Mouse (Mus musculus) MEL (cell line): ENCODE results near the gene Foxn3. TPM values are rescaled to one million over a fixed set of nuclear protein-coding genes. Genes with fewer than 3 reads are reported as not detected.

Experiments used
- DNase-seq: peaks from one replicate; pipeline ENCODE4 v3.0.0; 2011; ENCODE audit warnings: low read depth, low spot score
- H3K27ac ChIP-seq: 2 replicates; pipeline ENCODE4 v1.5.1; 2012; ENCODE audit warnings: low read depth, mild to moderate bottlenecking, control low read depth, low read length, moderate library complexity; ENCODE audit not compliant: control insufficient read depth
- H3K27me3 ChIP-seq, 2 experiments: fragments of 150-350 bp in 1 of 2; sonication (generic) in 1 of 2; 2 replicates each; pipeline ENCODE4 v1.6.1; 2012; ENCODE audit warnings: low read length in 2 of 2, mild to moderate bottlenecking in 2 of 2, improper control_type of control experiment in 1 of 2, moderate library complexity in 1 of 2; ENCODE audit not compliant: insufficient read depth in 2 of 2, control insufficient read depth in 1 of 2
- H3K36me3 ChIP-seq, 2 experiments: 2 replicates each; pipeline ENCODE4 v1.6.1; 2012 to 2014; ENCODE audit warnings: low read length in 2 of 2, improper control_type of control experiment in 1 of 2, inconsistent platforms in 1 of 2, mild to moderate bottlenecking in 1 of 2; ENCODE audit not compliant: insufficient read depth in 2 of 2, control insufficient read depth in 1 of 2
- H3K4me1 ChIP-seq, 2 experiments: fragments of 150-350 bp in 1 of 2; sonication (generic) in 1 of 2; 2 replicates each; pipeline ENCODE4 v1.6.1; 2012; ENCODE audit warnings: low read length in 2 of 2, improper control_type of control experiment in 1 of 2, mild to moderate bottlenecking in 1 of 2; ENCODE audit not compliant: insufficient read depth in 2 of 2, control insufficient read depth in 1 of 2
- H3K4me3 ChIP-seq, 2 experiments: fragments of 150-350 bp in 1 of 2; sonication (generic) in 1 of 2; 2 replicates each; pipeline ENCODE4 v1.5.1; 2012; ENCODE audit warnings: low read depth in 2 of 2, low read length in 2 of 2, mild to moderate bottlenecking in 2 of 2, moderate library complexity in 2 of 2, control low read depth in 1 of 2, improper control_type of control experiment in 1 of 2; ENCODE audit not compliant: control insufficient read depth in 1 of 2, insufficient read depth in 1 of 2
- H3K79me2 ChIP-seq: 2 replicates; pipeline ENCODE4 v1.6.1; 2012; ENCODE audit warnings: mild to moderate bottlenecking, low read length, moderate library complexity; ENCODE audit not compliant: control insufficient read depth, poor library complexity, insufficient read depth
- H3K9ac ChIP-seq: 2 replicates; pipeline ENCODE4 v1.6.1; 2012; ENCODE audit warnings: low read depth, mild to moderate bottlenecking, control low read depth, low read length, moderate library complexity; ENCODE audit not compliant: control insufficient read depth, poor library complexity, severe bottlenecking
- H3K9me3 ChIP-seq: fragments of 150-350 bp; sonication (generic); replicated peaks from 2 replicates; pipeline ENCODE4 v1.6.1; 2012; ENCODE audit warnings: mild to moderate bottlenecking, low read length, improper control_type of control experiment, moderate library complexity; ENCODE audit not compliant: insufficient read depth
- CHD1 ChIP-seq: IDR thresholded peaks from 2 replicates; pipeline ENCODE4 v1.6.1; 2012; ENCODE audit warnings: low read depth, mild to moderate bottlenecking, inconsistent platforms, low read length, improper control_type of control experiment
- CHD2 ChIP-seq: IDR thresholded peaks from 2 replicates; pipeline ENCODE4 v1.6.1; 2011; ENCODE audit warnings: low read length, improper control_type of control experiment
- EP300 ChIP-seq, 2 experiments: IDR thresholded peaks; 2 replicates each; pipeline ENCODE4 v1.6.1; 2011; ENCODE audit warnings: improper control_type of control experiment in 2 of 2, low read length in 2 of 2, low read depth in 1 of 2, mild to moderate bottlenecking in 1 of 2
- ETS1 ChIP-seq: IDR thresholded peaks from 2 replicates; pipeline ENCODE4 v1.6.1; 2012; ENCODE audit warnings: low read depth, mild to moderate bottlenecking, inconsistent platforms, low read length, improper control_type of control experiment, moderate library complexity
- GATA1 ChIP-seq: IDR thresholded peaks from 2 replicates; pipeline ENCODE4 v1.6.1; 2011; ENCODE audit warnings: low read depth, low read length, improper control_type of control experiment
- HCFC1 ChIP-seq: IDR thresholded peaks from 2 replicates; pipeline ENCODE4 v1.6.1; 2012; ENCODE audit warnings: low read depth, mild to moderate bottlenecking, inconsistent platforms, low read length, improper control_type of control experiment, moderate library complexity
- JUND ChIP-seq: IDR thresholded peaks from 2 replicates; pipeline ENCODE4 v1.6.1; 2011; ENCODE audit warnings: low read depth, mild to moderate bottlenecking, improper control_type of control experiment, low read length
- KAT2A ChIP-seq: conservative IDR thresholded peaks from 2 replicates; pipeline ENCODE4 v1.6.1; 2012; ENCODE audit warnings: low read depth, low read length, improper control_type of control experiment, inconsistent platforms
- MAZ ChIP-seq: IDR thresholded peaks from 2 replicates; pipeline ENCODE4 v1.6.1; 2012; ENCODE audit warnings: low read depth, mild to moderate bottlenecking, inconsistent platforms, low read length, improper control_type of control experiment
- MEF2A ChIP-seq: IDR thresholded peaks from 2 replicates; pipeline ENCODE4 v1.6.1; 2014; ENCODE audit warnings: low read depth, mild to moderate bottlenecking, inconsistent platforms, low read length, improper control_type of control experiment; ENCODE audit not compliant: poor library complexity, insufficient replicate concordance, severe bottlenecking; ENCODE audit errors: extremely low read depth
- MYB ChIP-seq: IDR thresholded peaks from 2 replicates; pipeline ENCODE4 v1.6.1; 2011; ENCODE audit warnings: mild to moderate bottlenecking, low read depth, low read length, improper control_type of control experiment
- MYC ChIP-seq: IDR thresholded peaks from 2 replicates; pipeline ENCODE4 v1.6.1; 2011; ENCODE audit warnings: low read depth, mild to moderate bottlenecking, low read length, improper control_type of control experiment, moderate library complexity
- NELFE ChIP-seq: IDR thresholded peaks from 2 replicates; pipeline ENCODE4 v1.6.1; 2011; ENCODE audit warnings: low read depth, low read length, improper control_type of control experiment
- SMC3 ChIP-seq: IDR thresholded peaks from 2 replicates; pipeline ENCODE4 v1.6.1; 2011; ENCODE audit warnings: low read depth, low read length, improper control_type of control experiment
- TAL1 ChIP-seq: IDR thresholded peaks from 2 replicates; pipeline ENCODE4 v1.6.1; 2012; ENCODE audit warnings: mild to moderate bottlenecking, inconsistent platforms, low read length, moderate library complexity, mixed read lengths
- UBTF ChIP-seq: IDR thresholded peaks from 2 replicates; pipeline ENCODE4 v1.6.1; 2012; ENCODE audit warnings: low read depth, mild to moderate bottlenecking, inconsistent platforms, low read length, improper control_type of control experiment, moderate library complexity, borderline replicate concordance; ENCODE audit not compliant: insufficient read depth
- USF1 ChIP-seq: IDR thresholded peaks from 2 replicates; pipeline ENCODE4 v1.6.1; 2014; ENCODE audit warnings: low read depth, mild to moderate bottlenecking, inconsistent platforms, low read length, improper control_type of control experiment, moderate library complexity
- ZNF384 ChIP-seq: IDR thresholded peaks from 2 replicates; pipeline ENCODE4 v1.6.1; 2012; ENCODE audit warnings: low read depth, mild to moderate bottlenecking, inconsistent platforms, low read length, improper control_type of control experiment
- polyA plus RNA-seq, 2 experiments: library from polyadenylated mRNA; stranded (reverse) in 1 of 2; unstranded in 1 of 2; fragments of >175 nt in 1 of 2; fragments of >200 nt in 1 of 2; gene quantifications; 2 replicates each; pipeline versions ENCODE4 v1.2.1 to v1.2.4; 2012; ENCODE audit warnings: low replicate concordance in 2 of 2, low read depth in 1 of 2; ENCODE audit not compliant: insufficient read length in 2 of 2, insufficient read depth in 1 of 2, missing spikeins in 1 of 2
- total RNA-seq: library from RNA; depleted of rRNA; stranded (reverse); fragments of 300-350 nt; gene quantifications from 2 replicates; pipeline ENCODE4 v1.2.3, GENCODE M21; 2012

Gene Foxn3
- total and polyA plus RNA-seq, 3 experiments, result 15.5 to 22.8 TPM; not detected in 1

DNA sequence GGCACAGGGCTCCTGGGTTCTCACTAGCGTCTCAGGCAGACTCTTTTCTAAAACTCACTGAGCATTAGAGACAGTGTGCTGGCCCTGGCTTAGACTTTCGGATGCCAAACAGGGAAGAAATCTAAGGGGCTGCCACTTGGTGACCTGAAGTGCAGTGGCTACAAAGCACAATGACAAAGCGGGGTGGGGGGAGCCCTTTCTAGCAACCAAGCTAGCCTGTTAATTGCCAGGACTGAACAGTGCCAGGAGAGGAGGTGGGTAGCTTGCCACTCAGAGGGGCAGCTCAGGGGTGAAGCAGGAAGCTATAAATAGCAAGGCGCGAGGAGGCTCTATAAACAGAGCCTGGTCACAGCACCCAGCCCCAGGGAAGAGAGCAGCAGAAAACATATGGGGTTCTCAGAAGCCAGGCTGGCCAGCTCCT, 347.0 kb downstream of the Foxn3 start:
- H3K9ac ChIP-seq, result no peak overlapping the region
- H3K79me2 ChIP-seq, result no peaks in the 10 kb centered on the region
- H3K27me3 ChIP-seq, result no peaks in the 10 kb centered on the region
- H3K9me3 ChIP-seq, result no peaks in the 10 kb centered on the region
- H3K4me3 ChIP-seq, result no peak overlapping the region
- no peaks in the 10 kb centered on the region for H3K4me1 ChIP-seq
- no peak overlapping the region for H3K27ac ChIP-seq
- no peak for DNase-seq
- H3K36me3 ChIP-seq, result no peaks in the 10 kb centered on the region
- TF ChIP-seq MYC, result no peak
- TF ChIP-seq GATA1, result no peak
- no peak for TF ChIP-seq TAL1
- TF ChIP-seq MYB, result no peak
- TF ChIP-seq CHD2, result no peak
- TF ChIP-seq UBTF, result no peak
- TF ChIP-seq CHD1, result no peak

DNA sequence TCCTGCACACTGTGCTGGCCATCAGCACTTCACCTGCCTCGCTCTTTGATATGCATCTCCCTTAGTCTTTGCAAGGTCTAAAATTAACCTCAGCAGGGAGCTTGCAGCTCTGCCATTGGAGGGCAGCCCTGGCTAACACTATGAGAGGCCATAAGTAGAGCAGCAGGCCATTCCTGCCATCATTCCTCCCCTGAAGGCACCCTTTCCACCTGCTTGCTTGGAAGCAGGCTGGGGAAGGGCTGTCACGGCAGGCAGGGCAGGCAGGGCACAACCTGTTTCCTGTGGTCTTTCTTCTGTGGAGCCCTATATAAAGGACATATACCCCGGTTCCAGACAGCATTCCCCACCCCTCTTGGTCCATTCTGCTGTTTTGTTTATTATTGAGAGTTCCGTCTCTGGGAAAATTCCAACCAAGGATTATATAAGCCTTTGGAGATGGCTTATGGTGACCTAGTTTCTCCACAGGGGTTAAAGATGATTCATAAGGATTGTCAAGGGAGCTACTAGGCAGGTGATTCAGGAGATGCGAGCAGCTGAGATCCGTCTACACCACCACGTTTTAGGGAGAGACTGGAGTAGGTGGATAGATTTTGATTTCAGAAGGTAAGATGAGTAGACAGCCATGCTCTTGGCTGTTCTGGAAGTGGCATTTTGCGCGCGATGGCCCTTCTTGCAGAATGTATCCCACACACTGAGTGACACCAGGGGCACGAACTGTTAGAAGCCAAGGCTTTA, 347.7 kb downstream of the Foxn3 start:
- no peak overlapping the region for H3K4me3 ChIP-seq
- no peaks in the 10 kb centered on the region for H3K4me1 ChIP-seq
- no peak overlapping the region for H3K9ac ChIP-seq
- TF ChIP-seq JUND (no peak), NELFE (no peak), ETS1 (no peak), USF1 (no peak), ZNF384 (no peak), EP300 (IDR thresholded peaks at IDR 0.05; ENCODE audit: low read depth in 1 of 2, low read length in 2 of 2) (no peak), SMC3 (no peak)
- TF ChIP-seq, all 39 proteins: peak for 0
- H3K27ac ChIP-seq, result no peak overlapping the region
- no peaks in the 10 kb centered on the region for H3K79me2 ChIP-seq
- no peaks in the 10 kb centered on the region for H3K27me3 ChIP-seq
- no peaks in the 10 kb centered on the region for H3K9me3 ChIP-seq
- no peak for DNase-seq
- H3K36me3 ChIP-seq, result no peaks in the 10 kb centered on the region; a peak in 1 of 4 replicates

DNA sequence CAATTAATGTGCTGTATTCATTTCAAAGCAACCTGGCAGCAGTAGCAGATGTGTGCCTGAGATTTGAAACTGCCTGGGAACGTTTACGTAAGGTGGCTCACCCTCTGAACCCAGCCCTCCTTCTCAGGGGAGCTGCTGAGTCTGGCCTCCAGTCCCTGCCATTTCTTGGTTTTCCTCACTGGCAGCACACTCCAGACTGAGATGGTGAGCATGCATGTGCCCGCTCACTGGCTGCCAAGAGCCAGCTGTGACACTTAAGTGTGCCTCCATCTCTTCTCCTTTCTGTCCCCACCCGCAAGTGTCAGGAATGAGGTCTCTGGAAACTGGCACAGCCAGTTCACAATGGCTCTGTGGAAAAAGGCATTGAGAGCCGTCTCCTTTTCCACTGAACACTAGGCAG, 349.3 kb downstream of the Foxn3 start:
- DNase-seq, result no peak
- TF ChIP-seq MAZ (no peak), JUND (no peak), HCFC1 (no peak), KAT2A (no peak), MEF2A (no peak), ZNF384 (no peak), MYC (no peak)

More for the DNA sequence above, 349.3 kb downstream of the Foxn3 start:
- H3K4me1 ChIP-seq, result no peaks in the 10 kb centered on the region
- no peak overlapping the region for H3K9ac ChIP-seq
- H3K9me3 ChIP-seq, result no peaks in the 10 kb centered on the region
- no peaks in the 10 kb centered on the region for H3K27me3 ChIP-seq
- no peaks in the 10 kb centered on the region; a peak in 1 of 4 replicates for H3K36me3 ChIP-seq
- no peak overlapping the region for H3K27ac ChIP-seq
- H3K4me3 ChIP-seq, result no peak overlapping the region
- no peaks in the 10 kb centered on the region for H3K79me2 ChIP-seq
